Mouse (Mus musculus) spleen, adult 12 weeks (tissue): Measurements from ENCODE around the gene Olfr90.

Experiments used
- DNase-seq: peaks from one replicate; pipeline ENCODE4 v3.0.0; 2022; ENCODE audit warnings: low spot score

The Olfr90 gene

GRCm38 (mm10) chr17:37061435-37061834 lies 26.9 kb downstream of the Olfr90 start:
- no peak for DNase-seq

- no peak for DNase-seq
Observed at GRCm38 (mm10) chr17:37056957-37057356, 31.3 kb downstream of the Olfr90 start.

GRCm38 (mm10) chr17:37051745-37052144 lies 36.6 kb downstream of the Olfr90 start:
- DNase-seq, result no peak

- DNase-seq, result no peak
Observed at GRCm38 (mm10) chr17:37050876-37051275, 37.4 kb downstream of the Olfr90 start.

GRCm38 (mm10) chr17:37050399-37050798 lies 37.9 kb downstream of the Olfr90 start:
- DNase-seq, result no peak

- no peak for DNase-seq
Observed at GRCm38 (mm10) chr17:37049570-37050310, 38.6 kb downstream of the Olfr90 start.

GRCm38 (mm10) chr17:37048383-37048782 lies 39.9 kb downstream of the Olfr90 start:
- DNase-seq, result no peak

GRCm38 (mm10) chr17:37047981-37048380 lies 40.3 kb downstream of the Olfr90 start:
- DNase-seq, result no peak

- DNase-seq, result no peak
Observed at GRCm38 (mm10) chr17:37047332-37047976, 40.8 kb downstream of the Olfr90 start.

- DNase-seq, result no peak
Observed at GRCm38 (mm10) chr17:37046312-37047112, 41.8 kb downstream of the Olfr90 start.

GRCm38 (mm10) chr17:37045611-37046311 lies 42.5 kb downstream of the Olfr90 start, which contains the start of gene Gabbr1:
TSS of gene Gabbr1 (plus strand) at chr17:37045966.
- DNase-seq, result peak; percentile 35

- DNase-seq, result no peak
Observed at GRCm38 (mm10) chr17:37044651-37045244, 43.6 kb downstream of the Olfr90 start.

GRCm38 (mm10) chr17:37039127-37039894 lies 49.0 kb downstream of the Olfr90 start:
- DNase-seq, result no peak
